Mouse (Mus musculus): Measurements from ENCODE around the gene Ascc2. TPM values are rescaled to one million over a fixed set of nuclear protein-coding genes. Genes with fewer than 3 reads are reported as not detected.

Ascc2 gene
- total RNA-seq, 2 experiments from 2014 or later = 23.7 to 36.4 TPM

GRCm38 (mm10) chr11:4679441-4679832 lies 41.9 kb downstream of the Ascc2 start:
- ATAC-seq (replicated peaks; ENCODE audit: poor library complexity, severe bottlenecking) = no peak

- ATAC-seq (replicated peaks; ENCODE audit: poor library complexity, severe bottlenecking) = no peak
These were observed 42.6 kb downstream of the Ascc2 start for GRCm38 (mm10) chr11:4680126-4680525.

- ATAC-seq (replicated peaks; ENCODE audit: poor library complexity, severe bottlenecking) = peak; percentile 44
These were observed 46.0 kb downstream of the Ascc2 start for GRCm38 (mm10) chr11:4683516-4683915.

- ATAC-seq (replicated peaks; ENCODE audit: poor library complexity, severe bottlenecking) = no peak
These were observed 46.6 kb downstream of the Ascc2 start for GRCm38 (mm10) chr11:4684186-4684585.

- no peak for ATAC-seq (replicated peaks; ENCODE audit: poor library complexity, severe bottlenecking)
These were observed 47.5 kb downstream of the Ascc2 start for GRCm38 (mm10) chr11:4685071-4685470.

GRCm38 (mm10) chr11:4685510-4685909 lies 48.0 kb downstream of the Ascc2 start:
- no peak for ATAC-seq (replicated peaks; ENCODE audit: poor library complexity, severe bottlenecking)

GRCm38 (mm10) chr11:4687027-4687426 lies 49.5 kb downstream of the Ascc2 start:
- ATAC-seq (replicated peaks; ENCODE audit: poor library complexity, severe bottlenecking) = no peak

GRCm38 (mm10) chr11:4687874-4688273 lies 50.3 kb downstream of the Ascc2 start:
- no peak for ATAC-seq (replicated peaks; ENCODE audit: poor library complexity, severe bottlenecking)

GRCm38 (mm10) chr11:4688632-4689380 lies 51.3 kb downstream of the Ascc2 start:
- peak; percentile 35 for ATAC-seq (replicated peaks; ENCODE audit: poor library complexity, severe bottlenecking)

GRCm38 (mm10) chr11:4690353-4690752 lies 52.8 kb downstream of the Ascc2 start:
- no peak for ATAC-seq (replicated peaks; ENCODE audit: poor library complexity, severe bottlenecking)

- no peak for ATAC-seq (replicated peaks; ENCODE audit: poor library complexity, severe bottlenecking)
These were observed 53.7 kb downstream of the Ascc2 start for GRCm38 (mm10) chr11:4691213-4691612.

- no peak for ATAC-seq (replicated peaks; ENCODE audit: poor library complexity, severe bottlenecking)
These were observed 54.6 kb downstream of the Ascc2 start for GRCm38 (mm10) chr11:4692162-4692561.

GRCm38 (mm10) chr11:4697043-4697983 lies 59.8 kb downstream of the Ascc2 start:
- peak; percentile 88 for ATAC-seq (replicated peaks; ENCODE audit: poor library complexity, severe bottlenecking)

- ATAC-seq (replicated peaks; ENCODE audit: poor library complexity, severe bottlenecking) = no peak
These were observed 63.2 kb downstream of the Ascc2 start for GRCm38 (mm10) chr11:4700726-4701125.

- ATAC-seq (replicated peaks; ENCODE audit: poor library complexity, severe bottlenecking) = 0 out of 2 replicates have a peak, but pooled peaks have one; percentile 1
These were observed 66.1 kb downstream of the Ascc2 start for GRCm38 (mm10) chr11:4703688-4704071.

GRCm38 (mm10) chr11:4704072-4704964 lies 66.8 kb downstream of the Ascc2 start, which contains the start of the genes Uqcr10 and Zmat5:
Gene Uqcr10, minus strand, starts transcription at chr11:4704342.
Gene Zmat5, plus strand, starts transcription at chr11:4704678.
- ATAC-seq (replicated peaks; ENCODE audit: poor library complexity, severe bottlenecking) = peak; percentile 94

GRCm38 (mm10) chr11:4705178-4705577 lies 67.6 kb downstream of the Ascc2 start:
- no peak for ATAC-seq (replicated peaks; ENCODE audit: poor library complexity, severe bottlenecking)

- ATAC-seq (replicated peaks; ENCODE audit: poor library complexity, severe bottlenecking) = peak; percentile 28
These were observed 72.6 kb downstream of the Ascc2 start for GRCm38 (mm10) chr11:4710188-4710587.

- ATAC-seq (replicated peaks; ENCODE audit: poor library complexity, severe bottlenecking) = no peak
These were observed 75.3 kb downstream of the Ascc2 start for GRCm38 (mm10) chr11:4712822-4713221.

GRCm38 (mm10) chr11:4714727-4715126 lies 77.2 kb downstream of the Ascc2 start:
- ATAC-seq (replicated peaks; ENCODE audit: poor library complexity, severe bottlenecking) = peak; percentile 89

Data from granulocyte monocyte progenitor cell, adult 5-6 weeks (primary cell).